Mouse (Mus musculus): ENCODE measurements around the gene Parvg. TPM values are rescaled to one million over a fixed set of nuclear protein-coding genes. Genes with fewer than 3 reads are reported as not detected.

The Parvg gene
- 1.5 and 2.5 TPM in 2 replicates for polyA plus RNA-seq (2015; fragmentation: Nextera tagmentation; extraction: Ambion mirVana)

DNA sequence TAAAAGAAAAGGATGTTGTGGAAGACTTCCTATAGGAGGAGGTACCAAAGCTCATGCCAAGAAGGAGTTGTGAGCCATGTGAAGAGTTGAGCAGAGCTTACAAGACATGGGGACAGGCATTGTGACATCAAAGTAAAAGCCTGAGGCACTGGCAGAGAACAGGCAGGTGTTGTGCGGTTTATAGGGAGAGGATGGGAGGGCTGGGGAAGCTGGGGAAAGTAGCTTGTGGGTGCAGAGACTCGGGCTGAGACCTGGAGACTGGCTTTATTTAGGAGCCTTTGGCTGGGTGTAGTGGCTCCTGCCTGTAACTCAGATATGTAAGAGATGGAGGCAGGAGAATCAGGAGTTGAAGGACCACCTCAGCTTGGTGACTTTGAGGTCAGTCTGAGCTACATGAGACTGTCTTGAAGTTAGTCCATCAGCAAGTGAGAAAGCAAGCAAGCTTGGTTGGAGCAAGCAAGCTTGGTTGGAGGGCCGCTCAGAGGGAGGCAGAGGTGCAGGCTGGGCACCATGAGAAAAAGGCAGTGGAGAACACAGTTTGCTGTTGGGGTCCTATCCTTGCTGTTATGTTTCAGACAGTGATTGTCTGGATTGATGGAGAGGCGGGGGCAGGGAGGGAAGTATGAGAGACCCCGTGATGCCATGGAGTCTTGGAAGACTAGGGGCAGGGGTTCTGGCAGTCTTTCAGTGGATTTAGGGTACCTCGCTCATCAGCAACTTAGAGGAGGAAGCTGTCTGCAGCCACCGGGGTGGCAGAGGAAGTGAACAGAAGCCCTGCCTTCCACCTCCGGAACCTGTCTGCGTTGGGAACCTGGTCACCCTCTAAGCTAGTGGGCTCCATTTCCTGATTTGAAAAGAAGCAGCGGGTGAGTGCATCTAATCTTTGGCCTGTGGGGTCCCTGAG lies at the start of gene Parvg:
Gene Parvg, plus strand, starts transcription at position 61 of the 904 bp plus-strand sequence.

Other genes starting within 250 kb of the Parvg start
- gene Sult4a1, start 218.3 kb upstream of the Parvg start, polyA plus RNA-seq (2015; fragmentation: Nextera tagmentation; extraction: Ambion mirVana) = 7.8 and 24.9 TPM in 2 replicates
- not detected in 2 replicates for gene Pnpla5, start 200.9 kb upstream of the Parvg start, polyA plus RNA-seq (2015; fragmentation: Nextera tagmentation; extraction: Ambion mirVana)
- gene Pnpla3, start 156.2 kb upstream of the Parvg start, polyA plus RNA-seq (2015; fragmentation: Nextera tagmentation; extraction: Ambion mirVana) = 0.55 and 1.1 TPM in 2 replicates
- 69.1 and 127 TPM in 2 replicates for gene Samm50, start 131.8 kb upstream of the Parvg start, polyA plus RNA-seq (2015; fragmentation: Nextera tagmentation; extraction: Ambion mirVana)
- 3.7 and 5.8 TPM in 2 replicates for gene Parvb, start 92.0 kb upstream of the Parvg start, polyA plus RNA-seq (2015; fragmentation: Nextera tagmentation; extraction: Ambion mirVana)
- gene Shisal1, start 123.1 kb downstream of the Parvg start, polyA plus RNA-seq (2015; fragmentation: Nextera tagmentation; extraction: Ambion mirVana) = 0.37 and 0.69 TPM in 2 replicates
- gene Rtl6, start 233.8 kb downstream of the Parvg start, polyA plus RNA-seq (2015; fragmentation: Nextera tagmentation; extraction: Ambion mirVana) = 7.5 and 7.7 TPM in 2 replicates

Data from adrenal gland, postnatal 0 days (tissue).